Mouse (Mus musculus) C2C12 (cell line): ENCODE results near the gene Akr1c19. TPM values are rescaled to one million over a fixed set of nuclear protein-coding genes. Genes with fewer than 3 reads are reported as not detected.
"Not testable (repeated sequence)": the region's sequence is repeated elsewhere in the genome, so short reads cannot be mapped to it uniquely, and the experiment has no call there.

Experiments used
- H3K27me3 ChIP-seq: one replicate; pipeline ENCODE4 v1.6.1; 2011; ENCODE audit not compliant: control insufficient read depth, insufficient read depth, insufficient read length
- H3K36me3 ChIP-seq: one replicate; pipeline ENCODE4 v1.6.1; 2011; ENCODE audit not compliant: control insufficient read depth, insufficient read depth
- H3K4me3 ChIP-seq: one replicate; pipeline ENCODE4 v1.5.1; 2011; ENCODE audit warnings: mild to moderate bottlenecking, control low read depth; ENCODE audit not compliant: poor library complexity, insufficient read depth, severe bottlenecking
- H3K79me2 ChIP-seq: one replicate; pipeline ENCODE4 v1.6.1; 2011; ENCODE audit not compliant: control insufficient read depth, insufficient read depth
- H3K79me3 ChIP-seq: one replicate; pipeline ENCODE4 v1.6.1; 2011; ENCODE audit warnings: low read depth, control low read depth
- H3ac ChIP-seq: one replicate; pipeline ENCODE3; 2011; ENCODE audit warnings: low read depth; ENCODE audit not compliant: control insufficient read depth, insufficient read length
- CEBPB ChIP-seq: IDR thresholded peaks from one replicate; pipeline ENCODE4 v1.6.1; 2011; ENCODE audit warnings: low read depth, mild to moderate bottlenecking, control low read depth, moderate library complexity
- CTCF ChIP-seq: IDR thresholded peaks from one replicate; pipeline ENCODE4 v1.5.1; 2011; ENCODE audit not compliant: control insufficient read depth, insufficient read depth, insufficient read length
- FOSL1 ChIP-seq: IDR thresholded peaks from one replicate; pipeline ENCODE4 v1.8.0; 2011; ENCODE audit warnings: mild to moderate bottlenecking, low read length; ENCODE audit not compliant: poor library complexity, insufficient read depth, severe bottlenecking
- MAX ChIP-seq: IDR thresholded peaks from one replicate; pipeline ENCODE4 v1.6.1; 2011; ENCODE audit warnings: mild to moderate bottlenecking, control low read depth
- MYOD1 ChIP-seq: IDR thresholded peaks from one replicate; pipeline ENCODE4 v1.6.1; 2011; ENCODE audit warnings: low read depth; ENCODE audit not compliant: control insufficient read depth, insufficient read length
- MYOG ChIP-seq: IDR thresholded peaks from one replicate; pipeline ENCODE4 v1.6.1; 2011; ENCODE audit not compliant: control insufficient read depth, insufficient read length; ENCODE audit errors: extremely low read depth
- USF1 ChIP-seq: IDR thresholded peaks from one replicate; pipeline ENCODE4 v1.6.1; 2011; ENCODE audit warnings: low read depth, mild to moderate bottlenecking, control low read depth, moderate library complexity
- polyA plus RNA-seq: library from polyadenylated mRNA; unstranded; fragments of >200 nt; fragmentation: generic; extraction: Trizol; gene quantifications from one replicate; pipeline ENCODE4 v1.2.1, GENCODE M21; 2012; ENCODE audit warnings: missing spikeins

Akr1c19 gene
- polyA plus RNA-seq, 1 experiment, result not detected

- Histone ChIP-seq H3K27me3 (no peaks in the 10 kb centered on the region), H3K79me3 (no peaks in the 10 kb centered on the region), H3K79me2 (no peaks in the 10 kb centered on the region), H3K36me3 (no peaks in the 10 kb centered on the region), H3ac (no peak overlapping the region), H3K4me3 (no peak overlapping the region)
- no peak for TF ChIP-seq USF1
- TF ChIP-seq CEBPB, result no peak
- no peak for TF ChIP-seq FOSL1
- no peak for TF ChIP-seq MAX
- no peak for TF ChIP-seq MYOD1
- no peak for TF ChIP-seq CTCF
- no peak for TF ChIP-seq MYOG
Measured at GRCm38 (mm10) chr13:4230841-4231623, 2.5 kb downstream of the Akr1c19 start.

- TF ChIP-seq FOSL1, result no peak
- TF ChIP-seq MYOG, result no peak
- TF ChIP-seq USF1, result no peak
- no peak for TF ChIP-seq MAX
- TF ChIP-seq CEBPB, result no peak
- TF ChIP-seq CTCF, result no peak
- no peak for TF ChIP-seq MYOD1
- H3K4me3 ChIP-seq, result no peak overlapping the region
- no peaks in the 10 kb centered on the region for H3K79me2 ChIP-seq
Measured at GRCm38 (mm10) chr13:4233135-4233534, 4.6 kb downstream of the Akr1c19 start.

GRCm38 (mm10) chr13:4233536-4234172, 5.2 kb downstream of the Akr1c19 start:
- Histone ChIP-seq H3K36me3 (no peaks in the 10 kb centered on the region), H3K4me3 (no peak overlapping the region), H3K27me3 (no peaks in the 10 kb centered on the region), H3K79me2 (no peaks in the 10 kb centered on the region), H3K79me3 (no peaks in the 10 kb centered on the region), H3ac (no peak overlapping the region)
- no peak for TF ChIP-seq CTCF
- TF ChIP-seq MYOG, result no peak
- no peak for TF ChIP-seq FOSL1
- no peak for TF ChIP-seq USF1
- no peak for TF ChIP-seq MAX
- TF ChIP-seq MYOD1, result no peak
- no peak for TF ChIP-seq CEBPB

More at GRCm38 (mm10) chr13:4233135-4233534, 4.6 kb downstream of the Akr1c19 start:
- Histone ChIP-seq H3K36me3 (no peaks in the 10 kb centered on the region), H3K79me3 (no peaks in the 10 kb centered on the region), H3ac (no peak overlapping the region), H3K27me3 (no peaks in the 10 kb centered on the region)

DNA sequence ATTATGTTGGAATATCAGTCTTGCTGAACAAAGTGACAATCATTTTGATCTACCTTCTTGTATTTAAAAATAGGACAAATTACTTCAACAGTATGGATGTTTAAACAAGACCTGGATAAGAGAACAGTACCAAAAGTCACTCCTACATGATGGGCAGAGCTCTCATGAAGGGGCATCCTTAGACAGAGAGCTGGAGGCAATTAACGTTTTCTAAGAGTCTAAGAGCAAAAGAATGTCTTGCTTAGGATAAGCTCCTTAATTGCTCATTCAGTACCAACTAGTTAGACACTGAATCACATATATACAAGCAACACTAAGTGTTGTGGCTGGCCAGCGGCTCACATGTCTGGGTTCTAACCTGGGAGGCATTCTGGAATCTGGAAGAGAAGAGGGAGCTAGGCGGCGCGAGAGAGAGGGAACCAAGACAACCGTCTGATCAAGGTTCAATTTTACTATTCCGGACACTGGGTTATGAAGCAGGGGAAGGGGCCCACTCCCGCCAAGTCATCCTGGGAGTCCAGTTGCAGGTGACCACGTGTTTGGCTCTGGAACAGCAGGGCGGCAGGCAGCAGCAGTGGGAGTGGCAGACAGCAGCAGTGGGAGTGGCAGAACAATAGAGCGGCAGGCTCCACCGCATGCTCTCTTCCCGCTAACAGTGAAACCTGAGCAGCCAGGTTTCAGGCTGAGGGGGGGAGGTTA, 16.5 kb downstream of the Akr1c19 start:
- H3K36me3 ChIP-seq, result no peaks in the 10 kb centered on the region
- no peaks in the 10 kb centered on the region for H3K27me3 ChIP-seq
- TF ChIP-seq MYOD1 (no peak), CEBPB (no peak), USF1 (no peak), FOSL1 (no peak), CTCF (no peak), MYOG (no peak), MAX (no peak)
- no peaks in the 10 kb centered on the region for H3K79me3 ChIP-seq
- no peak overlapping the region for H3ac ChIP-seq
- no peaks in the 10 kb centered on the region for H3K79me2 ChIP-seq
- H3K4me3 ChIP-seq, result no peak overlapping the region

- TF ChIP-seq CTCF, result no peak
- TF ChIP-seq USF1, result no peak
- no peak for TF ChIP-seq MYOG
- TF ChIP-seq FOSL1, result no peak
- no peak for TF ChIP-seq CEBPB
- TF ChIP-seq MYOD1, result no peak
- no peak for TF ChIP-seq MAX
- Histone ChIP-seq H3K36me3 (no peaks in the 10 kb centered on the region), H3K4me3 (no peak overlapping the region), H3ac (no peak overlapping the region), H3K79me3 (no peaks in the 10 kb centered on the region), H3K27me3 (no peaks in the 10 kb centered on the region), H3K79me2 (no peaks in the 10 kb centered on the region)
Measured at GRCm38 (mm10) chr13:4249347-4249746, 20.8 kb downstream of the Akr1c19 start.

GRCm38 (mm10) chr13:4256894-4257293, 28.4 kb downstream of the Akr1c19 start:
- H3K79me3 ChIP-seq, H3K79me2 ChIP-seq, H3ac ChIP-seq, H3K4me3 ChIP-seq, H3K36me3 ChIP-seq, H3K27me3 ChIP-seq: not testable (repeated sequence)
